Mouse (Mus musculus) kidney, postnatal 4 days (tissue): ENCODE results near the gene 4930535I16Rik.
"Not testable (repeated sequence)": the region's sequence is repeated elsewhere in the genome, so short reads cannot be mapped to it uniquely, and the experiment has no call there.

Experiments
- DNase-seq, 2 experiments: peaks; one replicate each; pipeline ENCODE4 v3.0.0; 2021; ENCODE audit warnings: mixed read lengths in 2 of 2

4930535I16Rik gene

GRCm38 (mm10) chr4:123917548-123918140 lies at the start of gene 4930535I16Rik:
Gene 4930535I16Rik (minus strand): TSS chr4:123918022.
- peak in 1 of 2 experiments; percentile 45 for DNase-seq

- DNase-seq, result no peak
These were observed 44.9 kb upstream of the 4930535I16Rik start for GRCm38 (mm10) chr4:123962721-123963120.

GRCm38 (mm10) chr4:123960955-123961354 lies 43.1 kb upstream of the 4930535I16Rik start:
- peak; percentile 15 to 20 for DNase-seq

- DNase-seq, result no peak
These were observed 40.1 kb upstream of the 4930535I16Rik start for GRCm38 (mm10) chr4:123957891-123958290.

- DNase-seq, result no peak
These were observed 39.6 kb upstream of the 4930535I16Rik start for GRCm38 (mm10) chr4:123957492-123957808.

GRCm38 (mm10) chr4:123956703-123957491 lies 39.1 kb upstream of the 4930535I16Rik start:
- peak; percentile 88 to 90 for DNase-seq

GRCm38 (mm10) chr4:123952059-123952458 lies 34.2 kb upstream of the 4930535I16Rik start:
- no peak for DNase-seq

GRCm38 (mm10) chr4:123949649-123950048 lies 31.8 kb upstream of the 4930535I16Rik start:
- DNase-seq, result no peak

GRCm38 (mm10) chr4:123948901-123949300 lies 31.1 kb upstream of the 4930535I16Rik start:
- DNase-seq, result no peak

GRCm38 (mm10) chr4:123947149-123947548 lies 29.3 kb upstream of the 4930535I16Rik start:
- DNase-seq, result no peak

- DNase-seq, result no peak
These were observed 28.9 kb upstream of the 4930535I16Rik start for GRCm38 (mm10) chr4:123946701-123947100.

- DNase-seq, result not testable (repeated sequence)
These were observed 23.1 kb upstream of the 4930535I16Rik start for GRCm38 (mm10) chr4:123940878-123941277.

GRCm38 (mm10) chr4:123939838-123940237 lies 22.0 kb upstream of the 4930535I16Rik start:
- DNase-seq, result peak; percentile 87

- no peak for DNase-seq
These were observed 18.2 kb upstream of the 4930535I16Rik start for GRCm38 (mm10) chr4:123936059-123936458.

- DNase-seq, result no peak
These were observed 16.5 kb upstream of the 4930535I16Rik start for GRCm38 (mm10) chr4:123934306-123934705.

GRCm38 (mm10) chr4:123929994-123930393 lies 12.2 kb upstream of the 4930535I16Rik start:
- no peak for DNase-seq

GRCm38 (mm10) chr4:123927961-123928360 lies 10.1 kb upstream of the 4930535I16Rik start:
- DNase-seq, result peak in 1 of 2 experiments; percentile 19

- no peak for DNase-seq
These were observed 3.3 kb upstream of the 4930535I16Rik start for GRCm38 (mm10) chr4:123921055-123921565.

- no peak for DNase-seq
These were observed 1.0 kb upstream of the 4930535I16Rik start for GRCm38 (mm10) chr4:123918851-123919250.

- DNase-seq, result peak; percentile 100
These were observed 874 bp downstream of the 4930535I16Rik start, which contains the start of gene Rragc for GRCm38 (mm10) chr4:123916748-123917547. Gene Rragc (plus strand): TSS chr4:123917446.

GRCm38 (mm10) chr4:123912431-123912830 lies 5.4 kb downstream of the 4930535I16Rik start:
- DNase-seq, result no peak

- no peak for DNase-seq
These were observed 6.3 kb downstream of the 4930535I16Rik start for GRCm38 (mm10) chr4:123911503-123911902.

- DNase-seq, result peak; percentile 59 to 76
These were observed 12.6 kb downstream of the 4930535I16Rik start for GRCm38 (mm10) chr4:123905126-123905668.
